Mouse (Mus musculus) right cerebral cortex, postnatal 14 days (tissue): ENCODE measurements at regions not wholly inside any gene's neighbourhood (a gene's known extent, or its start where the extent isn't known, plus 50 kb on each side); places are given as distances from the start of the nearest gene placed in this dataset.

ENCODE experiments used
- DNase-seq: peaks from one replicate; pipeline ENCODE4 v3.0.0; 2022

- DNase-seq: no peak
Measured at GRCm38 (mm10) chr6:55627228-55627627, 53.8 kb downstream of the Neurod6 start.

GRCm38 (mm10) chr6:55620366-55620765 is 60.7 kb downstream of the Neurod6 start:
- no peak for DNase-seq

DNA sequence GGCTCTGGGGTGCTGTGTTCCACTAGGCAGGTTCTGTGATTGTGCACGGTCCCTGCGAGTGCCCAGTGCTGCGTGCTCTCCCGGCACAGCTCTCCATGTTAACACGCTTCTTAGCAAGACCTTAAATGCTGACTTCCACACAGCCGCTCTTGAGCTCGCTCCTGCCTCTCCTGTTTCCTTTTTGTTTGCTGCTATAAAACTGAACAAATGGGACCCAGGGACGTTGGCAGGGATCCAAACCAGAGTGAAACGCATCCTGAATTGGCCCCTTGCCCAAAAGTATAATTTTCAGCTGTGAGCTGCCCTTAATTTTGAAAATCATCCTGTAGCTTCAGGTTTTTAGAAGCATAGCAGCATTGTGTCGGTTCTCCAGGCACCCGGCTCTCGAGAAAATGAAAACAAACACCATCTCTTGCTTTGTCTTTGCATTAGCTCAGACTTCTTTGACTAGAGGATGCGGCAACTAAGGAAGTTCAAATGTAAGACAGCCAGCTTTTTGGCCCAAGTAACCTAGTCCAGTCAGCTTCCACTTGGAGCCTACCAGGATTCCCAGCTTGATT is 63.1 kb downstream of the Neurod6 start:
- DNase-seq: peak; percentile 70

DNA sequence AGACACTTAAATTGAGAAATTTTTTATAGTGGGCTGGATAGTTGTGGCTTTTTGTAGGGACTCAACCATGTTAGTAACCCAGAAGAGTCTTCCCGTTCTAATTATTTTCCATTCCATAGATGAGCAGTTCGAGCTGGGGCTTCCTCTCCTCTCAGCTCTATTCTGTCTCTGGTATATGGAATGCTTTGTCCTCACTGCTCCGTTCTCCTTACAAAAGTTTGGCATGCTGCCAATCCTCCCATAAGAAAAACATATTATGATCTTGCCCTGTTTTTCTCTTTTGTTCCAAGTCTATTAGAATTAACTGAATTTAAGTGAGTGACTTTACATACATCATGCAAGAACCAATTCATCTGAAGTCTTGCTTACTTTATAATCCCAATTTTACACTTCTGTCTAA is 70.7 kb downstream of the Neurod6 start:
- no peak for DNase-seq

GRCm38 (mm10) chr6:55609976-55610375 is 71.1 kb downstream of the Neurod6 start:
- DNase-seq: no peak

DNA sequence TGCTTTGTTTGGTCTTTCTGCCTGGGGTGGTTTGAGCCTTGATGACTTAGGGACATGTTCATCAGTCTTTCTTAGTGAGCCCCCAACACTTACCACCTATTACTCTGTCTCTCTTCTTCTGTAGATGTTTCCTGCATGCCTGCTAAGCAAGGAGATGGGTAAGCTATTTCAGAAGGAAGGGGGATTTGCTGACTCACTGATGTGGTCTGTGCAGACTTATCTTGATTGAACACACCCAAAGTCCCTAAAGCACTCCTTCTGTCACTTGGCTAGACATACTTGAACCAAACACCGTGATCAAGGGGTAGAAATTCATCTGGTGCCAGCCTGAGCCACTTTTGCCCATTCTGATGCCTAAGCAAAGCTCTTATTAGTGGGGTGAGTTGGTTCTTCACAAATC is 72.0 kb downstream of the Neurod6 start:
- no peak for DNase-seq

GRCm38 (mm10) chr6:55597088-55597487 is 84.0 kb downstream of the Neurod6 start:
- no peak for DNase-seq

DNA sequence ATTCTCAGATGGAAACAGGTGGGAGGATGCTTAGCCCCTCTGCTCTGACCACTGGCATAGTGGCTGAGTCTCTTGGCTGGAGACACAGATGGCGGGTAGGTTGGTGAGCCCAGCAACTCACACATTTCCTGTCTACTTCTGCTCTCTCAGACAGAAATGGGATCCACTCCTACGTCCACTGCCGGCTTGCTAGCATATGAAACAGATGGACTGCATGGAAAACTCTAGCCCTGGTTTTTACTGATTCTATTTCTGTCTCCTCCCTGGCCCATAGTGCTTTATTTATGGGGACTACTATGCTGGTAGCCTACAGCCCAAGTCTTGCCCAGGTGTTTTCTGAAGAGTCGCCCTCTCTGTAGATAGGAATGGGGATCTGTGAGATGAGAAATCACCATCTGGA is 88.9 kb downstream of the Neurod6 start:
- DNase-seq: peak; percentile 20

GRCm38 (mm10) chr6:55581106-55581505 is 100.0 kb downstream of the Neurod6 start:
- no peak for DNase-seq

DNA sequence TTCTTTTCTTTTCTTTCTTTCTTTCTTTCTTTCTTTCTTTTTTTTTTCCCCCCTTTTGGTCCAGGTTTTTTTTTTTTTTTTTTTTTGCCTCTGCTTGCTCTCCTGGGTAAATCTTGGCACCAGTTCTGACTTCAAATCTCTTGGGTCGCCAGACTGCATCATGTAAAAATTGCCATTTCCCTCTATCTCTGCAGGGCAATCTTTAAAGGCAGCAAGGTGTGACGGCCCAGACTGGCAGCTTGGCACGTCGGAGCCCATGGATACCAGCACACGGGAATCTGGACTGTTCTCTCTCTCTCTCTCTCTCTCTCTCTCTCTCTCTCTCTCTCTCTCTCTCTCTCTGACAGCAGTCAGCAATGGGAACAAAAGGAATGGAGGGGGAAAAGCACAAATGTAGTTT is 101.0 kb downstream of the Neurod6 start:
- no peak for DNase-seq

GRCm38 (mm10) chr6:55579611-55580010 is 101.5 kb downstream of the Neurod6 start:
- no peak for DNase-seq

DNA sequence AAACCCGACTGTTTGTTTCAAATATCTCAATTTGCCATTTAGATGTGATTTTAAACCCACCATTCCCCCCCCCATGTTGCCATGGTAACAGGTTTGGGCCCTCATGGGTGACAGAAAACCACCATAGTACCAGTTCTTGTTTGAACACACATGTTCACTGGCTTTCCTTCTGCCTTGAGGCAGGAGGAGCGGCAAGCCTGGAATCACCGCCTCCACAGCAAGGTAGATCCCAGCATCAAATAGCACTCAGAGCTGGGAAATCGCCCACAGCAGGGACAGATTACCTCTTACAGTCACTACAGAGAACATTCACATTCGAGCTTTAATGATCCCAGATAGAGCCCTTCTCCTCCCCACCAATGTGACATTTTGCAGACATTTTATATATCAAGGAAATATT is 102.0 kb downstream of the Neurod6 start:
- no peak for DNase-seq

GRCm38 (mm10) chr6:55578051-55578450 is 103.0 kb downstream of the Neurod6 start:
- DNase-seq: no peak

- no peak for DNase-seq
Measured at GRCm38 (mm10) chr6:55567521-55567920, 113.5 kb downstream of the Neurod6 start.

- DNase-seq: no peak
Measured at GRCm38 (mm10) chr6:55565260-55566209, 113.8 kb downstream of the Adcyap1r1 start.

- DNase-seq: peak; percentile 22
Measured at GRCm38 (mm10) chr6:55560606-55561005, 108.8 kb downstream of the Adcyap1r1 start.

DNA sequence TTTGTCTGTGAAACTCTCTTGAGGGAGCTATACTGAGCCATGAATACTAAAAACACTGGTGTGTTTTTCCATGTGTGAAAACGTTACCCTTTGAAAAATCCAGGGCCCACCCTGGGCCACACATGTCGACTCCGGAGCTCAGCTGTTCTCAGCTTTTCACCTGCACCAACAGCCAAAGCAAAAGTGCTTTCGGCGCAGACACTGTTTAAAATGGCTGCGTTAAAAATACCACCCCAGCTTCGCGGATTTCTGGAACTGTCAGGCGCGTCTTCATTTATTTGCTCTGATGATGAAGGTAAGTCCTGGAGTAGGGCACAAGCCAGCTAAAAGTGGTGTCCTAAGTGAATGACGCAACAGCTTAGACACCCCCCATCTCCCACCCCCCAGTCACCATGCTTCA is 108.0 kb downstream of the Adcyap1r1 start:
- no peak for DNase-seq
